Mouse (Mus musculus): ENCODE measurements at regions not wholly inside any gene's neighbourhood (a gene's known extent, or its start where the extent isn't known, plus 50 kb on each side); places are given as distances from the start of the nearest gene placed in this dataset.
"Not testable (repeated sequence)": the region's sequence is repeated elsewhere in the genome, so short reads cannot be mapped to it uniquely, and the experiment has no call there.

- 71% methylated on average over 11 of the region's 11 CpGs for WGBS
Measured at GRCm38 (mm10) chrX:12299236-12299635, 139.1 kb upstream of the Bcor start.

GRCm38 (mm10) chrX:12304678-12305077 is 144.5 kb upstream of the Bcor start:
- Histone ChIP-seq H3K27me3 (ENCODE audit: insufficient read depth, low read length) (no peaks in the 10 kb centered on the region), H3K27ac (ENCODE audit: low read depth, low read length) (no peak overlapping the region), H3K4me3 (ENCODE audit: low read depth, low read length) (no peak overlapping the region), H3K9ac (replicated peaks; ENCODE audit: low read length, poor library complexity, severe bottlenecking) (no peak overlapping the region), H3K4me2 (ENCODE audit: low read depth, low read length, poor library complexity, severe bottlenecking) (no peak overlapping the region), H3K36me3 (ENCODE audit: insufficient read depth, low read length) (no peaks in the 10 kb centered on the region), H3K9me3 (ENCODE audit: low read length) (no peaks in the 10 kb centered on the region), H3K4me1 (ENCODE audit: insufficient read depth, low read length) (no peaks in the 10 kb centered on the region)
- no peak for DNase-seq (ENCODE audit: low spot score)
- WGBS, result 61% methylated on average over 5 of the region's 5 CpGs
- no peak for ATAC-seq (ENCODE audit: low FRiP score)
- TF ChIP-seq CTCF (IDR thresholded peaks at IDR 0.05), result no peak

More at GRCm38 (mm10) chrX:12299236-12299635, 139.1 kb upstream of the Bcor start:
- no peak overlapping the region for H3K4me2 ChIP-seq (ENCODE audit: low read depth, low read length, poor library complexity, severe bottlenecking)
- no peak for DNase-seq (ENCODE audit: low spot score)
- no peaks in the 10 kb centered on the region for H3K4me1 ChIP-seq (ENCODE audit: insufficient read depth, low read length)
- ATAC-seq (ENCODE audit: low FRiP score), result no peak
- H3K9ac ChIP-seq (replicated peaks; ENCODE audit: low read length, poor library complexity, severe bottlenecking), result no peak overlapping the region
- no peaks in the 10 kb centered on the region for H3K9me3 ChIP-seq (ENCODE audit: low read length)
- H3K27ac ChIP-seq (ENCODE audit: low read depth, low read length), result no peak overlapping the region
- no peaks in the 10 kb centered on the region for H3K36me3 ChIP-seq (ENCODE audit: insufficient read depth, low read length)
- H3K27me3 ChIP-seq (ENCODE audit: insufficient read depth, low read length), result no peaks in the 10 kb centered on the region
- no peak for TF ChIP-seq CTCF (IDR thresholded peaks at IDR 0.05)
- no peak overlapping the region for H3K4me3 ChIP-seq (ENCODE audit: low read depth, low read length)

- Histone ChIP-seq H3K4me3 (ENCODE audit: low read depth, low read length) (no peak overlapping the region), H3K9ac (replicated peaks; ENCODE audit: low read length, poor library complexity, severe bottlenecking) (no peak overlapping the region), H3K27me3 (ENCODE audit: insufficient read depth, low read length) (no peaks in the 10 kb centered on the region), H3K36me3 (ENCODE audit: insufficient read depth, low read length) (no peaks in the 10 kb centered on the region), H3K27ac (ENCODE audit: low read depth, low read length) (no peak overlapping the region), H3K9me3 (ENCODE audit: low read length) (no peaks in the 10 kb centered on the region), H3K4me1 (ENCODE audit: insufficient read depth, low read length) (no peaks in the 10 kb centered on the region), H3K4me2 (ENCODE audit: low read depth, low read length, poor library complexity, severe bottlenecking) (no peak overlapping the region)
- no peak for TF ChIP-seq CTCF (IDR thresholded peaks at IDR 0.05)
- DNase-seq (ENCODE audit: low spot score), result no peak
- 51% methylated on average over 3 of the region's 3 CpGs for WGBS
- no peak for ATAC-seq (ENCODE audit: low FRiP score)
Measured at GRCm38 (mm10) chrX:12306940-12307339, 146.8 kb upstream of the Bcor start.

GRCm38 (mm10) chrX:12312534-12312933 is 152.4 kb upstream of the Bcor start:
- WGBS, result 83% methylated on average over 5 of the region's 5 CpGs
- no peak for DNase-seq (ENCODE audit: low spot score)
- no peak overlapping the region for H3K4me3 ChIP-seq (ENCODE audit: low read depth, low read length)

GRCm38 (mm10) chrX:12315658-12316057 is 155.5 kb upstream of the Bcor start:
- H3K27me3 ChIP-seq (ENCODE audit: insufficient read depth, low read length), result no peaks in the 10 kb centered on the region
- H3K9me3 ChIP-seq (ENCODE audit: low read length), result no peaks in the 10 kb centered on the region
- ATAC-seq (ENCODE audit: low FRiP score) (no peak), DNase-seq (ENCODE audit: low spot score) (no peak)
- WGBS, result 88% methylated on average over 3 of the region's 3 CpGs
- H3K36me3 ChIP-seq (ENCODE audit: insufficient read depth, low read length), result no peaks in the 10 kb centered on the region
- H3K4me3 ChIP-seq (ENCODE audit: low read depth, low read length), result no peak overlapping the region
- no peak for TF ChIP-seq CTCF (IDR thresholded peaks at IDR 0.05)
- no peak overlapping the region for H3K9ac ChIP-seq (replicated peaks; ENCODE audit: low read length, poor library complexity, severe bottlenecking)
- H3K4me1 ChIP-seq (ENCODE audit: insufficient read depth, low read length), result no peaks in the 10 kb centered on the region
- no peak overlapping the region for H3K27ac ChIP-seq (ENCODE audit: low read depth, low read length)
- no peak overlapping the region for H3K4me2 ChIP-seq (ENCODE audit: low read depth, low read length, poor library complexity, severe bottlenecking)

More at GRCm38 (mm10) chrX:12312534-12312933, 152.4 kb upstream of the Bcor start:
- H3K36me3 ChIP-seq (ENCODE audit: insufficient read depth, low read length), result no peaks in the 10 kb centered on the region
- H3K27me3 ChIP-seq (ENCODE audit: insufficient read depth, low read length), result no peaks in the 10 kb centered on the region
- no peak overlapping the region for H3K4me2 ChIP-seq (ENCODE audit: low read depth, low read length, poor library complexity, severe bottlenecking)
- TF ChIP-seq CTCF (IDR thresholded peaks at IDR 0.05), result no peak
- no peak overlapping the region for H3K9ac ChIP-seq (replicated peaks; ENCODE audit: low read length, poor library complexity, severe bottlenecking)
- no peak for ATAC-seq (ENCODE audit: low FRiP score)
- H3K4me1 ChIP-seq (ENCODE audit: insufficient read depth, low read length), result no peaks in the 10 kb centered on the region
- no peak overlapping the region for H3K27ac ChIP-seq (ENCODE audit: low read depth, low read length)
- no peaks in the 10 kb centered on the region for H3K9me3 ChIP-seq (ENCODE audit: low read length)

GRCm38 (mm10) chrX:12317488-12317887 is 157.3 kb upstream of the Bcor start:
- not testable (repeated sequence) for H3K4me3 ChIP-seq (ENCODE audit: low read depth, low read length); H3K4me1 ChIP-seq (ENCODE audit: insufficient read depth, low read length); H3K27me3 ChIP-seq (ENCODE audit: insufficient read depth, low read length); H3K36me3 ChIP-seq (ENCODE audit: insufficient read depth, low read length); ATAC-seq (ENCODE audit: low FRiP score); DNase-seq (ENCODE audit: low spot score); H3K4me2 ChIP-seq (ENCODE audit: low read depth, low read length, poor library complexity, severe bottlenecking); H3K9me3 ChIP-seq (ENCODE audit: low read length); H3K27ac ChIP-seq (ENCODE audit: low read depth, low read length); H3K9ac ChIP-seq (replicated peaks; ENCODE audit: low read length, poor library complexity, severe bottlenecking)
- 85% methylated on average over 2 of the region's 2 CpGs for WGBS

All from midbrain, postnatal 0 days (tissue).